Comparison of ENCODE assay signal across 9 mouse cellular contexts in the genomic region with DNA sequence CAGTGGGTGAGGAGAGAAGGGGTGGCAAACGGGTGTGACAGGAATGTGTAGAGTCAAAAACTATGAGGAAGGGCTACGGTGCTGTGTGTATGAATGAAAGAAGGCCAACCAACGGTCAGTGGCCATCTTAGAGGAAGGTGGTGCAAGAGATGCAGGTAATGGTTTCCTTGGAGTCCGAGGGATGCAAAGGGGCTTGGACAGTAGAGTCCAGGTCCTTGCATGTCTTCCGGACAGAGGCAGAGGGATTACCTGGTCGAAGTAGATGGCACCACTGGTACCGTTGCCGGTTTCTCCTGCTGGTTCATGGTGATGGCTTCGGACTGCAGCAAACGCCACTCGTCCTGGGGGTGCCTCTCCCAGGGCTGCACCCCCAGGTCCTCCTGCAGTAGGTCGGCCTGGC. TPM values are rescaled to one million over a fixed set of nuclear protein-coding genes. Genes with fewer than 3 reads are reported as not detected.
DNase-seq lines count a peak whose midpoint lies in the region; ATAC-seq lines count a peak whose summit lies in the region.
"Had no signal": no experiment of that assay in that cellular context is flagged by ENCODE, and none has a peak within 500 bp of the region (broad histone marks: within the 10 kb centered on the region; RNA-seq: fewer than 3 reads in every experiment).

No protein-coding gene starts in this region.

- no peak overlapping the region for H3K4me3 ChIP-seq in lung, embryonic 15.5 days
- H3K4me3 ChIP-seq in intestine, embryonic 16.5 days (ENCODE audit: low read length), result no peak overlapping the region
- H3K4me3 ChIP-seq in stomach, embryonic 14.5 days (ENCODE audit: low read depth, low read length), result no peak overlapping the region

- H3K27ac ChIP-seq in lung, embryonic 15.5 days, result peak overlapping the region; percentile 97
- peak overlapping the region; percentile 97 for H3K27ac ChIP-seq in intestine, embryonic 16.5 days (ENCODE audit: low read length)
- peak overlapping the region; percentile 95 for H3K27ac ChIP-seq in stomach, embryonic 14.5 days (ENCODE audit: low read length)

- H3K4me2 ChIP-seq in lung, embryonic 15.5 days, result 0 out of 2 replicates have a peak overlapping the region, but pooled peaks have one; percentile 79
- no peak overlapping the region for H3K4me2 ChIP-seq in intestine, embryonic 16.5 days (ENCODE audit: low read depth, low read length)
- no peak overlapping the region for H3K4me2 ChIP-seq in stomach, embryonic 14.5 days (replicated peaks; ENCODE audit: low read depth, low read length)

- H3K36me3 ChIP-seq in lung, embryonic 15.5 days, result peaks cover 23% of the 10 kb centered on the region
- peaks cover 11% of the 10 kb centered on the region for H3K36me3 ChIP-seq in intestine, embryonic 16.5 days (ENCODE audit: control insufficient read depth, insufficient read depth, low read length)
- H3K36me3 ChIP-seq in stomach, embryonic 14.5 days (ENCODE audit: control insufficient read depth, insufficient read depth, low read length), result peaks cover 24% of the 10 kb centered on the region

- WGBS in lung, embryonic 15.5 days, result 86% methylated on average over 12 of the region's 12 CpGs
- 90% methylated on average over 12 of the region's 12 CpGs for WGBS in intestine, embryonic 16.5 days
- 88% methylated on average over 12 of the region's 12 CpGs for WGBS in stomach, embryonic 14.5 days

- peaks cover 46% of the 10 kb centered on the region for H3K4me1 ChIP-seq in lung, embryonic 15.5 days
- peaks cover 32% of the 10 kb centered on the region for H3K4me1 ChIP-seq in intestine, embryonic 16.5 days (ENCODE audit: control insufficient read depth, insufficient read depth, low read length)
- H3K4me1 ChIP-seq in stomach, embryonic 14.5 days (ENCODE audit: control insufficient read depth, insufficient read depth, low read length), result peaks cover 26% of the 10 kb centered on the region

- H3K27me3 ChIP-seq in lung, embryonic 15.5 days, result no peaks in the 10 kb centered on the region
- H3K27me3 ChIP-seq in intestine, embryonic 16.5 days (replicated peaks; ENCODE audit: control insufficient read depth, insufficient read depth, low read length), result no peaks in the 10 kb centered on the region
- no peaks in the 10 kb centered on the region for H3K27me3 ChIP-seq in stomach, embryonic 14.5 days (ENCODE audit: control insufficient read depth, insufficient read depth, low read length)

- DNase-seq in heart, adult 11 months, result peak; percentile 90
- DNase-seq in heart, adult 8-10 months (ENCODE audit: low spot score), result no peak
- DNase-seq in lung, postnatal 14 days, result no peak
- DNase-seq in adrenal gland, postnatal 25 days, result no peak
- DNase-seq in frontal cortex, postnatal 25 days (ENCODE audit: low spot score in 2 of 2), result no peak
- DNase-seq: layer of hippocampus, adult 9-11 months had no signal

- no peak for ATAC-seq in lung, embryonic 15.5 days (ENCODE audit: borderline replicate concordance, extremely low read depth, low FRiP score, low TSS enrichment)
- no peak for ATAC-seq in intestine, embryonic 16.5 days
- ATAC-seq in stomach, embryonic 14.5 days (ENCODE audit: insufficient number of reproducible peaks, insufficient read depth, low FRiP score, low read depth), result no peak

- H3K9me3 ChIP-seq in lung, embryonic 15.5 days, result no peaks in the 10 kb centered on the region
- no peaks in the 10 kb centered on the region for H3K9me3 ChIP-seq in intestine, embryonic 16.5 days (ENCODE audit: control insufficient read depth, low read length)
- H3K9me3 ChIP-seq in stomach, embryonic 14.5 days (ENCODE audit: control insufficient read depth, low read depth, low read length), result no peaks in the 10 kb centered on the region

- 0 out of 2 replicates have a peak overlapping the region, but pooled peaks have one; percentile 68 for H3K9ac ChIP-seq in lung, embryonic 15.5 days
- H3K9ac ChIP-seq in intestine, embryonic 16.5 days (ENCODE audit: low read depth, low read length), result no peak overlapping the region; the same call in 1 of the 2 replicates
- no peak overlapping the region for H3K9ac ChIP-seq in stomach, embryonic 14.5 days (replicated peaks; ENCODE audit: low read depth, low read length)

RNA-seq across cellular contexts. Expression of a gene that starts 0.5 kb away (rescaled TPM):
- total RNA-seq in heart, adult 8-10 months (2022), result under 1 TPM in 1 of 4 experiments, not detected in 3; 0.06 TPM
- polyA plus RNA-seq in lung, embryonic 15.5 days (2015; fragmentation: Nextera tagmentation; extraction: Ambion mirVana), result 0.88 and 1.2 TPM in 2 replicates
- polyA plus RNA-seq in intestine, embryonic 16.5 days (2015; fragmentation: Nextera tagmentation; extraction: Ambion mirVana), result 0.17 and 0.27 TPM in 2 replicates
- 0.36 and 0.45 TPM in 2 replicates for polyA plus RNA-seq in stomach, embryonic 14.5 days (2014; fragmentation: Nextera tagmentation; extraction: Ambion mirVana)
- 0.15 and 0.24 TPM in 2 replicates for total RNA-seq in adrenal gland, postnatal 25 days (2021)

RNA-seq across cellular contexts. Expression of a gene that starts 1.1 kb away (rescaled TPM):
- total RNA-seq in heart, adult 8-10 months (2022), result 10 to 100 TPM in 2 of 4 experiments, 1 to 10 TPM in 2; 8.1 to 11.7 (median 10.3) TPM
- 18.3 and 18.8 TPM in 2 replicates for polyA plus RNA-seq in lung, embryonic 15.5 days (2015; fragmentation: Nextera tagmentation; extraction: Ambion mirVana)
- 12.5 and 13.6 TPM in 2 replicates for polyA plus RNA-seq in intestine, embryonic 16.5 days (2015; fragmentation: Nextera tagmentation; extraction: Ambion mirVana)
- 10.4 TPM in 2 replicates for polyA plus RNA-seq in stomach, embryonic 14.5 days (2014; fragmentation: Nextera tagmentation; extraction: Ambion mirVana)
- total RNA-seq in adrenal gland, postnatal 25 days (2021), result 21.6 and 25.5 TPM in 2 replicates

RNA-seq across cellular contexts. Expression of a gene that starts 16.4 kb away (rescaled TPM):
- 100 to 1,000 TPM; 120 to 148 (median 130) TPM for total RNA-seq in heart, adult 8-10 months (2022)
- 51.8 and 52.9 TPM in 2 replicates for polyA plus RNA-seq in lung, embryonic 15.5 days (2015; fragmentation: Nextera tagmentation; extraction: Ambion mirVana)
- polyA plus RNA-seq in intestine, embryonic 16.5 days (2015; fragmentation: Nextera tagmentation; extraction: Ambion mirVana), result 85.2 and 89.2 TPM in 2 replicates
- polyA plus RNA-seq in stomach, embryonic 14.5 days (2014; fragmentation: Nextera tagmentation; extraction: Ambion mirVana), result 64.4 and 71.5 TPM in 2 replicates
- 58.1 and 62.6 TPM in 2 replicates for total RNA-seq in adrenal gland, postnatal 25 days (2021)

RNA-seq across cellular contexts. Expression of a gene that starts 29.9 kb away (rescaled TPM):
- 10 to 100 TPM in 1 of 4 experiments, 1 to 10 TPM in 3; 4.4 to 11.5 (median 6.2) TPM for total RNA-seq in heart, adult 8-10 months (2022)
- 19.5 and 19.7 TPM in 2 replicates for polyA plus RNA-seq in lung, embryonic 15.5 days (2015; fragmentation: Nextera tagmentation; extraction: Ambion mirVana)
- 12.6 and 13.6 TPM in 2 replicates for polyA plus RNA-seq in intestine, embryonic 16.5 days (2015; fragmentation: Nextera tagmentation; extraction: Ambion mirVana)
- 14.2 and 17.2 TPM in 2 replicates for polyA plus RNA-seq in stomach, embryonic 14.5 days (2014; fragmentation: Nextera tagmentation; extraction: Ambion mirVana)
- 10.7 and 13.5 TPM in 2 replicates for total RNA-seq in adrenal gland, postnatal 25 days (2021)
